Mouse (Mus musculus): Measurements from ENCODE around the gene Samm50. TPM values are rescaled to one million over a fixed set of nuclear protein-coding genes. Genes with fewer than 3 reads are reported as not detected.

Gene Samm50
- polyA plus RNA-seq, 1 experiment from 2014 or later = 151 TPM

- 42% methylated on average over 13 of the region's 13 CpGs for WGBS
- Histone ChIP-seq H3K9me3 (no peaks in the 10 kb centered on the region), H3K27me3 (replicated peaks) (no peaks in the 10 kb centered on the region), H3K27ac (no peak overlapping the region), H3K4me3 (replicated peaks) (no peak overlapping the region), H3K36me3 (no peaks in the 10 kb centered on the region), H3K9ac (no peak overlapping the region), H3K4me2 (replicated peaks) (no peak overlapping the region), H3K4me1 (replicated peaks) (peaks cover 7% of the 10 kb centered on the region; the same call in 1 of the 2 replicates)
- peak; percentile 34; the same call in 1 of the 2 replicates for ATAC-seq
Observed at GRCm38 (mm10) chr15:84251227-84251626, 59.2 kb downstream of the Samm50 start.

DNA sequence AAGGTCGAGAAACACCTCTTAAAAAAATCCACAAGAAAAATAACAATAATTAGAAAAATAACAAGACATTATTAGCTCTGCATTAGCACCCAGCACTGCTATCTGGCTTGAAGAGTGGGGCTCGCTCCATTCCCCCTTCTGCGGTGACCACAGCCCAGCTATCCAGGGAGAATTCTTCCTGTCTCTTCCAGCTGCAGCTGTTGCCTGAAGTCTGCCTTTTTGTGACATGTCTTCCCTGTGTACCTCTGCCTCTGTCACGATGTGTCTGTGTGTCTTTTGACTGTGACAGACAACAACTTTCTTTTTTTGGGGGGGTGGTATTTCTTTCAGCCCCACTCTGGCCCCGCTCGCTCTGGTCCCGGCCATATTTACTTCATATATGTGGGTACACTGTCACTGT lies 60.6 kb downstream of the Samm50 start:
- no peaks in the 10 kb centered on the region for H3K36me3 ChIP-seq
- H3K9me3 ChIP-seq = no peaks in the 10 kb centered on the region
- H3K27me3 ChIP-seq (replicated peaks) = no peaks in the 10 kb centered on the region
- no peak for ATAC-seq
- 89% methylated on average over 7 of the region's 7 CpGs for WGBS
- H3K4me3 ChIP-seq (replicated peaks) = no peak overlapping the region
- no peak overlapping the region for H3K27ac ChIP-seq
- peaks cover 7% of the 10 kb centered on the region; the same call in 1 of the 2 replicates for H3K4me1 ChIP-seq (replicated peaks)
- no peak overlapping the region for H3K4me2 ChIP-seq (replicated peaks)
- no peak overlapping the region for H3K9ac ChIP-seq

- Histone ChIP-seq H3K27me3 (replicated peaks) (no peaks in the 10 kb centered on the region), H3K4me1 (replicated peaks) (peaks cover 7% of the 10 kb centered on the region; the same call in 1 of the 2 replicates), H3K9ac (no peak overlapping the region), H3K36me3 (no peaks in the 10 kb centered on the region), H3K4me2 (replicated peaks) (no peak overlapping the region), H3K27ac (no peak overlapping the region), H3K4me3 (replicated peaks) (no peak overlapping the region), H3K9me3 (no peaks in the 10 kb centered on the region)
- ATAC-seq = no peak
- WGBS = 34% methylated on average over 11 of the region's 11 CpGs
Observed at GRCm38 (mm10) chr15:84253757-84254156, 61.7 kb downstream of the Samm50 start.

DNA sequence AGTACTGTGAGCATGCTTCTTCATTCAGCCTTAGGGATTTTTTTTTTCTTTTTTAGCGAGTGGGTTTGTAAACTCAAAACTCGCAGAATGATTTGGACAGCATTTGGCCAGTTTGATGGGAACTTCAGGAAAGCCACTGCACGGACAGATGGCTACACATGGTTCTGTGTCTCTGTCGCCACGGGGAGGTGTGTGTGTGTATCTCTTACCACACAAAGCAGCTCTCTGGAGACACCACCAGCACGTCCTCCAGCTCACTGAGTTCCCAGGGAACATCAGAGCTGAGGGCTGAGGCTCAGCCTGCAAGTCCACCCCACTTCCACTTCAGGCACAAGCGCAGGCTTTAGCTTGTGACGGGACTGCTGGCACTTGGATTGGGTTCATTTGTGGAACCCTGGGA lies 62.3 kb downstream of the Samm50 start:
- Histone ChIP-seq H3K27ac (no peak overlapping the region), H3K4me1 (replicated peaks) (peaks cover 7% of the 10 kb centered on the region; the same call in 1 of the 2 replicates), H3K36me3 (no peaks in the 10 kb centered on the region), H3K4me3 (replicated peaks) (no peak overlapping the region), H3K4me2 (replicated peaks) (no peak overlapping the region), H3K9me3 (no peaks in the 10 kb centered on the region), H3K9ac (no peak overlapping the region), H3K27me3 (replicated peaks) (no peaks in the 10 kb centered on the region)
- 53% methylated on average over 8 of the region's 8 CpGs for WGBS
- ATAC-seq = no peak

DNA sequence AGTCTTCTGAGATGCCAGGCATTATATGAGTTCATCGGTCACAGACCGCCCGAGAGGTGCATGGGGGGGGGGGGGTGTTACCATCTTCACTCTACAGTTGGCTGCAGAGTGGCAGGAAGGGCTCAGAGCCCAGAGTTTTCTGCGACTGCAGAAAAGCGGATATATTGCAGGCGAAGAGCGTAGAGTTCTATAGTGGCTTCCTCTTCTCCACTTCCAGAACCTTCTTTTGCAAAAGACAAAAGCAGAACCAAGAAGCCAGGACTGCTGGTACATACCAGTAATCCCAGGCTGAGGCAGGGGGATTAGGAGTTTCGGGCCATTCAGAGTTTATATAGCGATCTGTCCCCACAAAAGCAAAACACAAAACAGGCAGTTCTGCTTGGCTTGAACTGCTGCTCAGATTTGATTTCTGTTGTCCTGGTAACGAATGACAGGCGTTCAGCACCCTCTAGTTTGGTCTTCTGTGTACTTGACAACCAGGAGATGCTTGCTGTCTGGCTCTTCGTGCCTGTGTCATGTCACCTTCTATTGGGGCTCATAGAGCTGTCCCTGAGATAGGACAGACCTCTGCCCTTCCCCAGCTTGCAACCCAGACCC lies 64.3 kb downstream of the Samm50 start:
- H3K36me3 ChIP-seq = no peaks in the 10 kb centered on the region

DNA sequence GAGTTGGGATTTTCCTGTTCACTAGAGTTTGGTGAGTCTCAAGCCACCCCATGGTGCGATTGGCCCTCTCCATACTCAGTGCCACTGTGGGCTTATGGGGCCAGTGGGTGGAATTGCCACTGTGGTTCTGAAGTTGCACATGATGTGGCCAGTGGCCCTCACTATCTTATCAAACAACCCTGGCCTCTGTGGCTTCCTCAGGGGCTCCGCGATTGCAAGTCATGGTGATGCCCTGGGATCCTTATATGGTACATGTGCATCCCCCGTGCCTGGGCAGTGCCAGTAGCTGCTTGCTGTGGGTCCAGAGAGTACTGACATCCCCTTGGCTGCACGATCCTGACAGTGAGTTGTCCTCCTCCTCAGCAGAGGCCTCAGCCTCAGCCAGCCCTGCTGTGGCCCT lies 64.8 kb downstream of the Samm50 start:
- ATAC-seq = no peak
- Histone ChIP-seq H3K27me3 (replicated peaks) (no peaks in the 10 kb centered on the region), H3K9ac (no peak overlapping the region), H3K4me3 (replicated peaks) (no peak overlapping the region), H3K4me2 (replicated peaks) (no peak overlapping the region), H3K27ac (no peak overlapping the region), H3K4me1 (replicated peaks) (peaks cover 5% of the 10 kb centered on the region; the same call in 1 of the 2 replicates), H3K36me3 (no peaks in the 10 kb centered on the region), H3K9me3 (no peaks in the 10 kb centered on the region)
- 82% methylated on average over 5 of the region's 5 CpGs for WGBS

More for the DNA sequence above, 64.3 kb downstream of the Samm50 start:
- Histone ChIP-seq H3K9me3 (no peaks in the 10 kb centered on the region), H3K4me1 (replicated peaks) (peaks cover 5% of the 10 kb centered on the region; the same call in 1 of the 2 replicates), H3K4me2 (replicated peaks) (no peak overlapping the region), H3K9ac (no peak overlapping the region), H3K27me3 (replicated peaks) (no peaks in the 10 kb centered on the region), H3K27ac (no peak overlapping the region), H3K4me3 (replicated peaks) (no peak overlapping the region)
- ATAC-seq = no peak
- WGBS = 74% methylated on average over 12 of the region's 12 CpGs

- H3K27ac ChIP-seq = no peak overlapping the region
- H3K9me3 ChIP-seq = no peaks in the 10 kb centered on the region
- H3K9ac ChIP-seq = no peak overlapping the region
- no peaks in the 10 kb centered on the region for H3K27me3 ChIP-seq (replicated peaks)
- H3K36me3 ChIP-seq = no peaks in the 10 kb centered on the region
- no peak overlapping the region for H3K4me3 ChIP-seq (replicated peaks)
- peaks cover 2% of the 10 kb centered on the region; the same call in 1 of the 2 replicates for H3K4me1 ChIP-seq (replicated peaks)
- ATAC-seq = no peak
- H3K4me2 ChIP-seq (replicated peaks) = no peak overlapping the region
- 77% methylated on average over 9 of the region's 9 CpGs for WGBS
Observed at GRCm38 (mm10) chr15:84258602-84259355, 66.7 kb downstream of the Samm50 start.

DNA sequence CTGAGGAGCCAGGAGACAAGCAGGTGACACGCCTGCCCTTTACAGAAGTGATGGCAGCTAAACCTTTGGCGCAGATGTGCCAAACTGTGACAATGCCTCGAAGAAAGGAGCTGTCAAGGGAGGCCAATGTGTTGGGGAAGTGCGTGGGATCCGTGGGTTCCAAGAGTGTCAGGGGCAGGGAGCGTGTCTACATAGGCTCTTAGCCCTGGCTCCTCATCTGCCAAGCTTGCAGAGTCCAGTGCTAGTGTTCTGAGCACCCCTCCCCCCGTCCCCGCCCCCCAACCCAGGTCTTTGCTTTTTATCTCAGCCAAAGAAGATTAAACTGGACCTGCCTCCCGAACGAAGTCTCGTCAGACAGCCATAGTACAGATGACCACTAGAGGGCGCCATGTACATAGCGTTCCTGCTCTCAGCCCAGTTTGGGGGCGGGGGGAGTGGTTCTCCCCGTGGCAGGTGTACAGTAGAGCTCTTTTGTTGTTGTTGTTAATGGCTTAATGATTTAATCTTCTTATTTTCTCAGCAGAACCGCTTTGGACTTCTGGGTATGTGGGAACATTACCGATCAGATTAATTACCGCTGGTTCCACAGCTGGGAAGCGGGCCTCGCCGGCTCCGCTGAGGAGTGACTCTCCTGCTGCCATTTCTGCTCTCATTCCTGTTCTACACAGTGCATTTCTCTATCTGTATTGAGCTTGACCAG lies 68.2 kb downstream of the Samm50 start:
- Histone ChIP-seq H3K36me3 (no peaks in the 10 kb centered on the region), H3K9ac (no peak overlapping the region), H3K9me3 (no peaks in the 10 kb centered on the region), H3K4me2 (replicated peaks) (no peak overlapping the region), H3K4me3 (replicated peaks) (no peak overlapping the region), H3K4me1 (replicated peaks) (no peaks in the 10 kb centered on the region), H3K27ac (no peak overlapping the region), H3K27me3 (replicated peaks) (no peaks in the 10 kb centered on the region)
- peak; percentile 53; the same call in 1 of the 2 replicates for ATAC-seq
- WGBS = 33% methylated on average over 22 of the region's 22 CpGs

DNA sequence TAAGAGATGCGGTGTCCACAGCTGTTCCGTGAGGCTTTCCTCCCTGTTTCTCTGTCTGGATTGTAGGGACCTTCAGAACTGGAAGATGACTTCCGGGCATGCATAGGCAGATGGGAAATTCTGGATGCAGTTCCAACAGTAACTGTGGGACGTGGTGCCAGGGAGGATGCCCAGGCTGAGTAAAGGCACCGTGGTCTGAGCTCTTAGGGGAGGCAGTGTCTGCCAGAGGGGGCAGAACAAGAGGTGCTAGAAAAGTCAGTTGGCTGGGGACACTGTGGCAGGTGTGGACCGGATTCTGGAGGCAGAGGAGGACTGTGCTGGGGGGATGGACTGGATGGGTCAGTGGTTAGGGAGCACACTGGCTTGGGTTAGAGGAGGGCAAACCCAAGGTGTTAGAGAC lies 70.6 kb downstream of the Samm50 start:
- no peak for ATAC-seq
- H3K27ac ChIP-seq = no peak overlapping the region
- no peak overlapping the region for H3K4me3 ChIP-seq (replicated peaks)
- no peaks in the 10 kb centered on the region for H3K4me1 ChIP-seq (replicated peaks)
- H3K4me2 ChIP-seq (replicated peaks) = no peak overlapping the region
- no peak overlapping the region for H3K9ac ChIP-seq
- no peaks in the 10 kb centered on the region for H3K36me3 ChIP-seq
- H3K27me3 ChIP-seq (replicated peaks) = no peaks in the 10 kb centered on the region
- WGBS = 92% methylated on average over 6 of the region's 6 CpGs
- no peaks in the 10 kb centered on the region for H3K9me3 ChIP-seq

DNA sequence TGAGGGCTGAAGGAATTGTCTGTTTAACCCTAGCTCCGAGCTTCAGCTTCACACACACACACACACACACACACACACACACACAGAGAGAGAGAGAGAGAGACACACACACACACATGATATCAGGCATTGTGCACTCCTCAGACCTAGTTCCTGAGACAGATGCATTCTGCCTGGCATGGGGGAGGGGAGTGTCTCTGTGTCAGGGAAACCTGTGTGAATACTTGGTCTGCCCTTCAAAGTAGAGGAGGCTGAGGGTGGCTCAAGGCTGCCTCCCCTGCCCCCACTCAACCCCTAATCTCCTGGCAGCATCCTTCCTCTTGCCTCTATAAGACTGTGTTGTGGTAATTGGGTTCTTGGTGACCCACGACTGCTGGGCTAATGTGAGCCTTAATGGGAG lies 71.5 kb downstream of the Samm50 start:
- no peak for ATAC-seq

DNA sequence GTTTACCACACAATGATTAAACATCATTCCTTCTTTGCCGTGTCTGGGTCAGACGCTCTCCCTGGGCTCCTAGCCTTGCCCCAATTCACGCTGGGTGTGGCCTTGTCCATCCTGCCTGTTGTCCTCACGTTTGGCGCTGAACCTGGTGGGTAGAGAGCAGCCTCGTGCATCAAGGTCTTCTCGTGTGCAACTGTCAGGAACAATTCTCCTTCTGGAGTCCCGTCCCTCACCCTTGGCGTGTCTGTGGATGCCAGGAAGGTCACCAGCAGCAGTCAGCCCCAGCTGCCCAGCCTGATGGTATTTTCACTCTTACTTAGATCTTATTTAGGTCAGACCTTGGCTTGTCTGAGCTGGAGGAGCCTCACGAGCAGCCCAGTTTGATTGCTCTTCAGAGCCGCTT lies 73.1 kb downstream of the Samm50 start:
- Histone ChIP-seq H3K4me1 (replicated peaks) (no peaks in the 10 kb centered on the region), H3K27ac (no peak overlapping the region), H3K9ac (no peak overlapping the region), H3K9me3 (no peaks in the 10 kb centered on the region), H3K4me3 (replicated peaks) (no peak overlapping the region), H3K27me3 (replicated peaks) (no peaks in the 10 kb centered on the region), H3K4me2 (replicated peaks) (no peak overlapping the region), H3K36me3 (no peaks in the 10 kb centered on the region)
- ATAC-seq = no peak
- 66% methylated on average over 11 of the region's 11 CpGs for WGBS

More for the DNA sequence above, 71.5 kb downstream of the Samm50 start:
- Histone ChIP-seq H3K9ac (no peak overlapping the region), H3K9me3 (no peaks in the 10 kb centered on the region), H3K36me3 (no peaks in the 10 kb centered on the region), H3K4me2 (replicated peaks) (no peak overlapping the region), H3K27me3 (replicated peaks) (no peaks in the 10 kb centered on the region), H3K4me3 (replicated peaks) (no peak overlapping the region), H3K27ac (no peak overlapping the region), H3K4me1 (replicated peaks) (no peaks in the 10 kb centered on the region)
- 45% methylated on average over 2 of the region's 2 CpGs for WGBS

DNA sequence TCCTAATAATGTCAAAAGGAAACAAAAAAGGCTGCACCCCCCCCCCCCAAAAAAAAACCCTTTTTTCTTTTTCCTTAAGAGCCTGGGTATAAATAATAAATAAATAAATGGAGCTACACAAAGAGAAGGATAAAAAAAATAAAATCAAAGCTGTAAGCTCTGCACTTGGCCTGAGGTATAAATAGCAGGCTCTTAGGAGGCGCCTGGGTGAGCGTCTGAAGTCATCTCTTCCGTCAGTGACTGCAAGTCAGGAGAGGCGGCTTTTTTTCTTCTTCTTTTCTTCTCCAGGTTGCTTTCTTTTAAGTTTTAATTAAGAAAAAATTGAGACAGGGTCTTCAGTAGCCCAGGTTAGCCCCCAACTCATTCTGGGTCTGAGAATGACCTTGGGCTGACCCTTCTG lies 74.2 kb downstream of the Samm50 start:
- H3K9me3 ChIP-seq = no peaks in the 10 kb centered on the region
- ATAC-seq = no peak
- no peak overlapping the region for H3K4me3 ChIP-seq (replicated peaks)
- WGBS = 73% methylated on average over 4 of the region's 4 CpGs
- no peak overlapping the region for H3K27ac ChIP-seq
- no peaks in the 10 kb centered on the region for H3K36me3 ChIP-seq
- no peak overlapping the region for H3K4me2 ChIP-seq (replicated peaks)
- no peak overlapping the region for H3K9ac ChIP-seq
- H3K4me1 ChIP-seq (replicated peaks) = no peaks in the 10 kb centered on the region
- H3K27me3 ChIP-seq (replicated peaks) = no peaks in the 10 kb centered on the region
